Mouse (Mus musculus) embryonic facial prominence, embryonic 14.5 days (tissue): ENCODE data around the gene Hck. TPM values are rescaled to one million over a fixed set of nuclear protein-coding genes. Genes with fewer than 3 reads are reported as not detected.
A peak's percentile ranks its signal among the peaks of the same experiment; 100 is the strongest.

Experiments
- ATAC-seq: fragments of 200-750 bp; cut with Nextera tagmentation; 2 replicates; pipeline ENCODE4 v1.8.0; 2017; ENCODE audit warnings: low read depth, moderate number of reproducible peaks, moderate TSS enrichment
- DNase-seq: peaks from one replicate; pipeline ENCODE4 v3.0.0-alpha.2; 2015; ENCODE audit warnings: low spot score
- H3K27ac ChIP-seq: fragments of 300-500 bp; sonication (generic); replicated peaks from 2 replicates; pipeline ENCODE4 v1.5.1; 2014; ENCODE audit warnings: low read depth, mild to moderate bottlenecking, low read length, moderate library complexity
- H3K27me3 ChIP-seq: fragments of 300-500 bp; sonication (generic); replicated peaks from 2 replicates; pipeline ENCODE4 v1.6.1; 2014; ENCODE audit warnings: low read length; ENCODE audit not compliant: control insufficient read depth, insufficient read depth
- H3K36me3 ChIP-seq: fragments of 300-500 bp; sonication (generic); 2 replicates; pipeline ENCODE4 v1.6.1; 2014; ENCODE audit warnings: low read length, mixed read lengths; ENCODE audit not compliant: control insufficient read depth, insufficient read depth
- H3K4me1 ChIP-seq: fragments of 300-500 bp; sonication (generic); 2 replicates; pipeline ENCODE4 v1.6.1; 2014; ENCODE audit warnings: antibody characterized with exemption, low read length; ENCODE audit not compliant: control insufficient read depth, insufficient read depth
- H3K4me2 ChIP-seq: fragments of 300-500 bp; sonication (generic); 2 replicates; pipeline ENCODE4 v1.6.1; 2014; ENCODE audit warnings: low read depth, mild to moderate bottlenecking, low read length, moderate library complexity, mixed read lengths
- H3K4me3 ChIP-seq: fragments of 300-500 bp; sonication (generic); 2 replicates; pipeline ENCODE4 v1.5.1; 2014; ENCODE audit warnings: low read depth, mild to moderate bottlenecking, low read length
- H3K9ac ChIP-seq: fragments of 300-500 bp; sonication (generic); 2 replicates; pipeline ENCODE4 v1.6.1; 2014; ENCODE audit warnings: low read depth, mild to moderate bottlenecking, low read length, moderate library complexity, mixed read lengths
- H3K9me3 ChIP-seq: fragments of 300-500 bp; sonication (generic); 2 replicates; pipeline ENCODE4 v1.6.1; 2016; ENCODE audit warnings: low read length; ENCODE audit not compliant: control insufficient read depth
- WGBS: fragments of 180-500 bp; shearing (Covaris S2); extraction: QIAGEN DNeasy Blood & Tissue Kit; methylation state at CpG from one replicate; pipeline ENCODE4 v1.1.7; 2014; 5-methylcytosine and 5-hydroxymethylcytosine counted together
- polyA plus RNA-seq: library from polyadenylated mRNA; unstranded; fragments of >200 nt; fragmentation: Nextera tagmentation; extraction: Ambion mirVana; gene quantifications from 2 replicates; pipeline ENCODE4 v1.2.1, GENCODE M21; 2014

The Hck gene
- polyA plus RNA-seq, 1 experiment from 2014 or later, result 11.6 TPM

- Histone ChIP-seq H3K36me3 (no peaks in the 10 kb centered on the region), H3K4me1 (no peaks in the 10 kb centered on the region), H3K27ac (no peak overlapping the region), H3K4me2 (no peak overlapping the region), H3K9me3 (no peaks in the 10 kb centered on the region), H3K4me3 (no peak overlapping the region), H3K9ac (no peak overlapping the region), H3K27me3 (no peaks in the 10 kb centered on the region)
- WGBS, result 61% methylated on average over 4 of the region's 4 CpGs
- ATAC-seq (no peak), DNase-seq (no peak)
Observed at GRCm38 (mm10) chr2:153136211-153136610, 27.9 kb downstream of the Hck start.

GRCm38 (mm10) chr2:153139158-153139557 is 30.9 kb downstream of the Hck start:
- Histone ChIP-seq H3K4me2 (no peak overlapping the region), H3K4me3 (no peak overlapping the region), H3K36me3 (no peaks in the 10 kb centered on the region), H3K27ac (no peak overlapping the region), H3K27me3 (no peaks in the 10 kb centered on the region), H3K9me3 (no peaks in the 10 kb centered on the region), H3K9ac (no peak overlapping the region), H3K4me1 (no peaks in the 10 kb centered on the region)
- WGBS, result 80% methylated on average over 7 of the region's 7 CpGs
- ATAC-seq, result no peak
- no peak for DNase-seq

GRCm38 (mm10) chr2:153139996-153140613 is 31.8 kb downstream of the Hck start:
- H3K4me1 ChIP-seq, result no peaks in the 10 kb centered on the region
- peak; percentile 86 for DNase-seq
- ATAC-seq, result peak; percentile 87
- no peak overlapping the region for H3K4me3 ChIP-seq
- no peaks in the 10 kb centered on the region for H3K9me3 ChIP-seq
- H3K9ac ChIP-seq, result no peak overlapping the region
- 17% methylated on average over 9 of the region's 9 CpGs for WGBS
- no peaks in the 10 kb centered on the region for H3K27me3 ChIP-seq
- H3K36me3 ChIP-seq, result no peaks in the 10 kb centered on the region
- no peak overlapping the region for H3K4me2 ChIP-seq
- H3K27ac ChIP-seq, result peak overlapping the region; percentile 49

- Histone ChIP-seq H3K36me3 (no peaks in the 10 kb centered on the region), H3K27ac (no peak overlapping the region), H3K9ac (no peak overlapping the region), H3K4me2 (no peak overlapping the region), H3K9me3 (no peaks in the 10 kb centered on the region), H3K27me3 (no peaks in the 10 kb centered on the region), H3K4me1 (no peaks in the 10 kb centered on the region), H3K4me3 (no peak overlapping the region)
- DNase-seq (peak; percentile 42), ATAC-seq (no peak)
- 29% methylated on average over 10 of the region's 10 CpGs for WGBS
Observed at GRCm38 (mm10) chr2:153142620-153143199, 34.4 kb downstream of the Hck start.

GRCm38 (mm10) chr2:153145346-153145745 is 37.1 kb downstream of the Hck start:
- no peak overlapping the region for H3K4me2 ChIP-seq
- no peaks in the 10 kb centered on the region for H3K36me3 ChIP-seq
- ATAC-seq (no peak), DNase-seq (no peak)
- no peaks in the 10 kb centered on the region for H3K9me3 ChIP-seq
- no peak overlapping the region for H3K9ac ChIP-seq
- no peaks in the 10 kb centered on the region for H3K27me3 ChIP-seq
- no peaks in the 10 kb centered on the region for H3K4me1 ChIP-seq
- H3K27ac ChIP-seq, result no peak overlapping the region
- WGBS, result 66% methylated on average over 5 of the region's 5 CpGs
- H3K4me3 ChIP-seq, result no peak overlapping the region

- H3K36me3 ChIP-seq, result no peaks in the 10 kb centered on the region
- WGBS, result 73% methylated on average over 3 of the region's 3 CpGs
- no peak overlapping the region for H3K9ac ChIP-seq
- no peaks in the 10 kb centered on the region for H3K27me3 ChIP-seq
- no peaks in the 10 kb centered on the region for H3K4me1 ChIP-seq
- no peaks in the 10 kb centered on the region for H3K9me3 ChIP-seq
- H3K4me3 ChIP-seq, result no peak overlapping the region
- no peak for ATAC-seq
- no peak overlapping the region for H3K27ac ChIP-seq
- no peak for DNase-seq
- H3K4me2 ChIP-seq, result no peak overlapping the region
Observed at GRCm38 (mm10) chr2:153147236-153147635, 39.0 kb downstream of the Hck start.

- Histone ChIP-seq H3K4me1 (no peaks in the 10 kb centered on the region), H3K9me3 (no peaks in the 10 kb centered on the region), H3K9ac (no peak overlapping the region), H3K27me3 (no peaks in the 10 kb centered on the region), H3K27ac (no peak overlapping the region), H3K4me3 (no peak overlapping the region), H3K36me3 (no peaks in the 10 kb centered on the region), H3K4me2 (no peak overlapping the region)
- 24% methylated on average over 3 of the region's 3 CpGs for WGBS
- ATAC-seq, result 0 out of 2 replicates have a peak, but pooled peaks have one; percentile 22
- peak; percentile 44 for DNase-seq
Observed at GRCm38 (mm10) chr2:153147715-153148114, 39.4 kb downstream of the Hck start.

- H3K27me3 ChIP-seq, result no peaks in the 10 kb centered on the region
- H3K4me1 ChIP-seq, result no peaks in the 10 kb centered on the region
- H3K9me3 ChIP-seq, result no peaks in the 10 kb centered on the region
- no peak overlapping the region for H3K9ac ChIP-seq
- no peak overlapping the region for H3K27ac ChIP-seq
- no peaks in the 10 kb centered on the region for H3K36me3 ChIP-seq
- ATAC-seq, result no peak
- H3K4me2 ChIP-seq, result no peak overlapping the region
- 83% methylated on average over 3 of the region's 3 CpGs for WGBS
- H3K4me3 ChIP-seq, result no peak overlapping the region
- DNase-seq, result no peak
Observed at GRCm38 (mm10) chr2:153149742-153150141, 41.5 kb downstream of the Hck start.

- Histone ChIP-seq H3K9ac (no peak overlapping the region), H3K27ac (no peak overlapping the region), H3K36me3 (no peaks in the 10 kb centered on the region), H3K4me3 (no peak overlapping the region), H3K4me1 (no peaks in the 10 kb centered on the region), H3K27me3 (no peaks in the 10 kb centered on the region), H3K9me3 (no peaks in the 10 kb centered on the region), H3K4me2 (no peak overlapping the region)
- ATAC-seq, result no peak
- 72% methylated on average over 7 of the region's 7 CpGs for WGBS
- no peak for DNase-seq
Observed at GRCm38 (mm10) chr2:153151026-153151425, 42.8 kb downstream of the Hck start.
